Mouse (Mus musculus): ENCODE data around the gene Tmprss12.

GRCm38 (mm10) chr15:100301556-100301955 is 20.9 kb downstream of the Tmprss12 start:
- no peak for TF ChIP-seq CTCF (conservative IDR thresholded peaks at IDR 0.05; ENCODE audit: low read length)
- no peak for TF ChIP-seq POU5F1 (IDR thresholded peaks at IDR 0.05; ENCODE audit: borderline replicate concordance, low read length)
